Mouse (Mus musculus): ENCODE measurements at regions not wholly inside any gene's neighbourhood (a gene's known extent, or its start where the extent isn't known, plus 50 kb on each side); places are given as distances from the start of the nearest gene placed in this dataset.

GRCm38 (mm10) chr11:89200458-89200857 lies 101.7 kb downstream of the Nog start:
- 92% methylated on average over 3 of the region's 3 CpGs for WGBS
- no peaks in the 10 kb centered on the region for H3K4me1 ChIP-seq

GRCm38 (mm10) chr11:89192815-89193214 lies 109.3 kb downstream of the Nog start:
- Histone ChIP-seq H3K9me3 (no peaks in the 10 kb centered on the region), H3K4me1 (no peaks in the 10 kb centered on the region), H3K36me3 (no peaks in the 10 kb centered on the region), H3K27ac (replicated peaks) (no peak overlapping the region), H3K4me2 (replicated peaks) (no peak overlapping the region), H3K27me3 (0 out of 2 replicates have a peak, but pooled peaks cover 6% of the 10 kb centered on the region), H3K9ac (replicated peaks) (no peak overlapping the region), H3K4me3 (no peak overlapping the region)
- WGBS: 69% methylated on average over 3 of the region's 3 CpGs
- no peak for ATAC-seq (ENCODE audit: low FRiP score, low read depth)

More at GRCm38 (mm10) chr11:89200458-89200857, 101.7 kb downstream of the Nog start:
- Histone ChIP-seq H3K4me2 (replicated peaks) (no peak overlapping the region), H3K36me3 (no peaks in the 10 kb centered on the region), H3K9ac (replicated peaks) (no peak overlapping the region), H3K27ac (replicated peaks) (no peak overlapping the region), H3K9me3 (no peaks in the 10 kb centered on the region), H3K4me3 (no peak overlapping the region), H3K27me3 (0 out of 2 replicates have a peak, but pooled peaks cover 3% of the 10 kb centered on the region)
- ATAC-seq (ENCODE audit: low FRiP score, low read depth): no peak

GRCm38 (mm10) chr11:89186911-89187621 lies 113.4 kb downstream of the Gm525 start:
- peak overlapping the region; percentile 29; the same call in 1 of the 2 replicates for H3K9ac ChIP-seq (replicated peaks)
- H3K27ac ChIP-seq (replicated peaks): 0 out of 2 replicates have a peak overlapping the region, but pooled peaks have one; percentile 25
- whole genome bisulfite sequencing: 9% methylated on average over 26 of the region's 26 CpGs

GRCm38 (mm10) chr11:89185862-89186261 lies 112.2 kb downstream of the Gm525 start:
- H3K27me3 ChIP-seq: peaks cover 20% of the 10 kb centered on the region; the same call in 1 of the 2 replicates
- no peak overlapping the region for H3K27ac ChIP-seq (replicated peaks)
- H3K36me3 ChIP-seq: no peaks in the 10 kb centered on the region
- 76% methylated on average over 6 of the region's 6 CpGs for WGBS
- H3K9ac ChIP-seq (replicated peaks): no peak overlapping the region
- no peak overlapping the region for H3K4me3 ChIP-seq
- peaks cover 19% of the 10 kb centered on the region for H3K4me1 ChIP-seq
- no peak overlapping the region for H3K4me2 ChIP-seq (replicated peaks)
- ATAC-seq (ENCODE audit: low FRiP score, low read depth): no peak
- no peaks in the 10 kb centered on the region for H3K9me3 ChIP-seq

More at GRCm38 (mm10) chr11:89186911-89187621, 113.4 kb downstream of the Gm525 start:
- ATAC-seq (ENCODE audit: low FRiP score, low read depth): peak; percentile 83
- peak overlapping the region; percentile 27 for H3K4me3 ChIP-seq
- H3K9me3 ChIP-seq: no peaks in the 10 kb centered on the region
- peak overlapping the region; percentile 46 for H3K4me2 ChIP-seq (replicated peaks)
- H3K27me3 ChIP-seq: peaks cover 20% of the 10 kb centered on the region; the same call in 1 of the 2 replicates
- H3K36me3 ChIP-seq: no peaks in the 10 kb centered on the region
- H3K4me1 ChIP-seq: peaks cover 19% of the 10 kb centered on the region

- Histone ChIP-seq H3K4me3 (no peak overlapping the region), H3K36me3 (no peaks in the 10 kb centered on the region), H3K27ac (replicated peaks) (no peak overlapping the region), H3K4me1 (peaks cover 10% of the 10 kb centered on the region), H3K4me2 (replicated peaks) (no peak overlapping the region), H3K9me3 (no peaks in the 10 kb centered on the region), H3K27me3 (peaks cover 8% of the 10 kb centered on the region; the same call in 1 of the 2 replicates), H3K9ac (replicated peaks) (no peak overlapping the region)
- 87% methylated on average over 5 of the region's 5 CpGs for WGBS
- ATAC-seq (ENCODE audit: low FRiP score, low read depth): no peak
These were observed 107.8 kb downstream of the Gm525 start for GRCm38 (mm10) chr11:89181471-89181870.

GRCm38 (mm10) chr11:89178436-89178835 lies 104.8 kb downstream of the Gm525 start:
- no peaks in the 10 kb centered on the region for H3K36me3 ChIP-seq
- no peak for ATAC-seq (ENCODE audit: low FRiP score, low read depth)
- H3K9me3 ChIP-seq: no peaks in the 10 kb centered on the region
- WGBS: 95% methylated on average over 7 of the region's 7 CpGs
- H3K9ac ChIP-seq (replicated peaks): no peak overlapping the region
- no peak overlapping the region for H3K4me2 ChIP-seq (replicated peaks)
- no peak overlapping the region for H3K4me3 ChIP-seq
- peaks cover 7% of the 10 kb centered on the region; the same call in 1 of the 2 replicates for H3K27me3 ChIP-seq
- H3K4me1 ChIP-seq: peaks cover 7% of the 10 kb centered on the region; the same call in 1 of the 2 replicates
- H3K27ac ChIP-seq (replicated peaks): no peak overlapping the region

GRCm38 (mm10) chr11:89175511-89175910 lies 101.9 kb downstream of the Gm525 start:
- peaks cover 7% of the 10 kb centered on the region; the same call in 1 of the 2 replicates for H3K27me3 ChIP-seq
- H3K9ac ChIP-seq (replicated peaks): no peak overlapping the region
- H3K4me2 ChIP-seq (replicated peaks): peak overlapping the region; percentile 19; the same call in 1 of the 2 replicates
- H3K4me3 ChIP-seq: no peak overlapping the region
- H3K27ac ChIP-seq (replicated peaks): no peak overlapping the region
- ATAC-seq (ENCODE audit: low FRiP score, low read depth): no peak
- no peaks in the 10 kb centered on the region for H3K9me3 ChIP-seq
- WGBS: 20% methylated on average over 9 of the region's 9 CpGs
- H3K4me1 ChIP-seq: peaks cover 7% of the 10 kb centered on the region; the same call in 1 of the 2 replicates
- H3K36me3 ChIP-seq: no peaks in the 10 kb centered on the region

GRCm38 (mm10) chr11:89174967-89175366 lies 101.3 kb downstream of the Gm525 start:
- 44% methylated on average over 6 of the region's 6 CpGs for WGBS
- Histone ChIP-seq H3K4me3 (no peak overlapping the region), H3K4me2 (replicated peaks) (no peak overlapping the region), H3K4me1 (peaks cover 7% of the 10 kb centered on the region; the same call in 1 of the 2 replicates), H3K27ac (replicated peaks) (no peak overlapping the region), H3K9me3 (no peaks in the 10 kb centered on the region), H3K36me3 (no peaks in the 10 kb centered on the region), H3K27me3 (peaks cover 7% of the 10 kb centered on the region; the same call in 1 of the 2 replicates), H3K9ac (replicated peaks) (no peak overlapping the region)
- no peak for ATAC-seq (ENCODE audit: low FRiP score, low read depth)

GRCm38 (mm10) chr11:89165278-89165677 lies 91.6 kb downstream of the Gm525 start:
- WGBS: 15% methylated on average over 6 of the region's 6 CpGs
- no peak overlapping the region for H3K4me2 ChIP-seq (replicated peaks)
- H3K4me1 ChIP-seq: no peaks in the 10 kb centered on the region
- H3K27ac ChIP-seq (replicated peaks): no peak overlapping the region
- ATAC-seq (ENCODE audit: low FRiP score, low read depth): peak; percentile 34; the same call in 1 of the 2 replicates
- H3K27me3 ChIP-seq: no peaks in the 10 kb centered on the region
- no peaks in the 10 kb centered on the region for H3K9me3 ChIP-seq
- H3K36me3 ChIP-seq: no peaks in the 10 kb centered on the region
- no peak overlapping the region for H3K4me3 ChIP-seq
- H3K9ac ChIP-seq (replicated peaks): no peak overlapping the region

GRCm38 (mm10) chr11:89153466-89154406 lies 80.1 kb downstream of the Gm525 start:
- no peak for ATAC-seq (ENCODE audit: low FRiP score, low read depth)

GRCm38 (mm10) chr11:89147990-89148389 lies 74.3 kb downstream of the Gm525 start:
- no peaks in the 10 kb centered on the region for H3K9me3 ChIP-seq
- H3K27me3 ChIP-seq: no peaks in the 10 kb centered on the region
- H3K4me2 ChIP-seq (replicated peaks): no peak overlapping the region
- 90% methylated on average over 8 of the region's 8 CpGs for WGBS
- H3K4me3 ChIP-seq: no peak overlapping the region
- ATAC-seq (ENCODE audit: low FRiP score, low read depth): no peak
- H3K27ac ChIP-seq (replicated peaks): no peak overlapping the region
- no peaks in the 10 kb centered on the region for H3K36me3 ChIP-seq
- H3K4me1 ChIP-seq: no peaks in the 10 kb centered on the region
- H3K9ac ChIP-seq (replicated peaks): no peak overlapping the region

More at GRCm38 (mm10) chr11:89153466-89154406, 80.1 kb downstream of the Gm525 start:
- Histone ChIP-seq H3K4me1 (no peaks in the 10 kb centered on the region), H3K27me3 (no peaks in the 10 kb centered on the region), H3K4me2 (replicated peaks) (no peak overlapping the region), H3K4me3 (no peak overlapping the region), H3K9me3 (no peaks in the 10 kb centered on the region), H3K9ac (replicated peaks) (no peak overlapping the region), H3K36me3 (no peaks in the 10 kb centered on the region), H3K27ac (replicated peaks) (no peak overlapping the region)
- WGBS: 82% methylated on average over 13 of the region's 13 CpGs

Data from midbrain, embryonic 12.5 days (tissue).